Mouse (Mus musculus) limb, embryonic 14.5 days (tissue): Measurements from ENCODE around the gene Astn2. TPM values are rescaled to one million over a fixed set of nuclear protein-coding genes. Genes with fewer than 3 reads are reported as not detected.

Experiments
- ATAC-seq: fragments of 200-750 bp; cut with Nextera tagmentation; 2 replicates; pipeline ENCODE4 v1.8.0; 2017; ENCODE audit warnings: low read depth, moderate number of reproducible peaks, moderate TSS enrichment; ENCODE audit not compliant: low FRiP score
- DNase-seq: peaks from one replicate; pipeline ENCODE4 v3.0.0-alpha.2; 2015; ENCODE audit warnings: low spot score
- H3K27ac ChIP-seq: fragments of 300-500 bp; sonication (generic); replicated peaks from 2 replicates; pipeline ENCODE4 v1.5.1; 2014; ENCODE audit warnings: low read depth, mild to moderate bottlenecking, low read length, moderate library complexity, mixed read lengths
- H3K27me3 ChIP-seq: fragments of 300-500 bp; sonication (generic); 2 replicates; pipeline ENCODE4 v1.6.1; 2014; ENCODE audit warnings: low read length, mixed read lengths; ENCODE audit not compliant: control insufficient read depth, insufficient read depth
- H3K36me3 ChIP-seq: fragments of 300-500 bp; sonication (generic); 2 replicates; pipeline ENCODE4 v1.6.1; 2014; ENCODE audit warnings: mild to moderate bottlenecking, low read length, moderate library complexity, mixed read lengths; ENCODE audit not compliant: control insufficient read depth, insufficient read depth
- H3K4me1 ChIP-seq: fragments of 300-500 bp; sonication (generic); 2 replicates; pipeline ENCODE4 v1.6.1; 2014; ENCODE audit warnings: antibody characterized with exemption, low read length, mixed read lengths; ENCODE audit not compliant: control insufficient read depth, insufficient read depth
- H3K4me2 ChIP-seq: fragments of 300-500 bp; sonication (generic); replicated peaks from 2 replicates; pipeline ENCODE4 v1.6.1; 2014; ENCODE audit warnings: low read depth, mild to moderate bottlenecking, low read length, moderate library complexity; ENCODE audit not compliant: severe bottlenecking
- H3K4me3 ChIP-seq: fragments of 300-500 bp; sonication (generic); replicated peaks from 2 replicates; pipeline ENCODE4 v1.5.1; 2014; ENCODE audit warnings: low read length
- H3K9ac ChIP-seq: fragments of 300-500 bp; sonication (generic); 2 replicates; pipeline ENCODE4 v1.6.1; 2014; ENCODE audit warnings: mild to moderate bottlenecking, low read depth, low read length, moderate library complexity; ENCODE audit not compliant: severe bottlenecking
- H3K9me3 ChIP-seq: fragments of 300-500 bp; sonication (generic); 2 replicates; pipeline ENCODE4 v1.6.1; 2016; ENCODE audit warnings: low read length; ENCODE audit not compliant: control insufficient read depth
- POLR2A ChIP-seq: fragments of 200-500 bp; IDR thresholded peaks from 2 replicates; pipeline ENCODE4 v1.8.0; 2012; ENCODE audit warnings: inconsistent platforms, mild to moderate bottlenecking, moderate library complexity, borderline replicate concordance; ENCODE audit not compliant: insufficient read depth, insufficient read length; ENCODE audit errors: extremely low read depth
- WGBS: fragments of 180-500 bp; shearing (Covaris S2); extraction: QIAGEN DNeasy Blood & Tissue Kit; methylation state at CpG from one replicate; pipeline ENCODE4 v1.1.7; 2014; 5-methylcytosine and 5-hydroxymethylcytosine counted together
- polyA plus RNA-seq, 2 experiments: library from polyadenylated mRNA; depleted of rRNA in 1 of 2; stranded (reverse) in 1 of 2; unstranded in 1 of 2; fragments of >200 nt; fragmentation: Nextera tagmentation in 1 of 2; extraction: Ambion mirVana in 1 of 2; gene quantifications; 2 replicates each; pipeline versions ENCODE4 v1.2.1 to v1.2.3; 2012 to 2014

The Astn2 gene
- polyA plus RNA-seq, 2 experiments, result 1.6 to 8.7 TPM

- ATAC-seq (no peak), DNase-seq (no peak)
- Histone ChIP-seq H3K4me3 (no peak overlapping the region), H3K36me3 (no peaks in the 10 kb centered on the region), H3K27me3 (no peaks in the 10 kb centered on the region), H3K4me2 (no peak overlapping the region), H3K9ac (no peak overlapping the region), H3K27ac (no peak overlapping the region), H3K4me1 (no peaks in the 10 kb centered on the region), H3K9me3 (no peaks in the 10 kb centered on the region)
- no peak for TF ChIP-seq POLR2A
- WGBS, result 45% methylated on average over 5 of the region's 5 CpGs
Measured at GRCm38 (mm10) chr4:65744088-65744610, 660.3 kb downstream of the Astn2 start.

DNA sequence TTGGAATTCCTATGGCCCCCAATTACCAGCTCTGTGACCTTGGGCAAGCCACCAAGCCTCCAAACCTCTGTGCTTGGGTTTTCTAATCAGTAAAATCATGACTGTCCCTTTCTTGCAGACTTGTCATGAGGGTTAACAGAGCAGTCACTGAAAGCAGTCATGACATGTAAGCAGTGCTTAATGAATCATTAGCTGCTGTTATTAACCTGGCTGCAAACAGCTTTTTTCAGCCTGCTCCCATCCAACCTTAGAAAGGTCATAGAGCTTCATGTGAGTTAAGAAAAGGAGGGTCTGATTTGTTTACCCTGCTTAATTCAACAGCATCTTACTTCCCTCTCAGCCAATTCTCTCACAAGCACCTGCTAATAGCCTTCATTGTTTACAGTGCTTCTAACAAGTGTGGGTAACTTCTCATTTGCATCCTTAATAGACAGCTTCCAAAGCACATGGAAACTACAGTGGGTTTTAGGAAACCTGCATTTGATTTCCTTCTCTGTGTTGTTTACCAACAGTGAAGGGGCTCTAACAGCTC lies 661.2 kb downstream of the Astn2 start:
- Histone ChIP-seq H3K36me3 (no peaks in the 10 kb centered on the region), H3K9ac (no peak overlapping the region), H3K4me1 (no peaks in the 10 kb centered on the region), H3K4me3 (no peak overlapping the region), H3K27me3 (no peaks in the 10 kb centered on the region), H3K27ac (no peak overlapping the region), H3K9me3 (no peaks in the 10 kb centered on the region), H3K4me2 (no peak overlapping the region)
- no peak for TF ChIP-seq POLR2A
- DNase-seq (no peak), ATAC-seq (no peak)

DNA sequence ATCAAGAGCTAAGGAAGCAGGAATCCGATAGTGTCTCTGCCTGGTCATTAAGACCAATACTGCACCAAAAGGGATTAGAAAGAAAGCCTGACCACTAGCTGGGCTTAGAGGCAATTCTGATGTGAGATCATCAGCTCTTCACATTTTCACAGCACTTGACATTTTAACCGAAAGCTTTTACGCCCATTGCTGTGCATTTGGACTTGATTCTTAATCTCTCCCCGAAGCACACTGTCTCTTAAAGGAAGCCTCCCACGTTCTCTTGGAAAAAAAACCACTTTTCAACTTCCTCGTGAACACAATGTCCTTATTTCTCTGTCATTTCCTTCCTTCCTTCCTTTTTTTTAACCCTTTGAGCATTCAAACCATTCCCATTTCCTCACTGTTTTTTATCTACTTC lies 680.0 kb downstream of the Astn2 start:
- ATAC-seq (no peak), DNase-seq (no peak)
- Histone ChIP-seq H3K9me3 (no peaks in the 10 kb centered on the region), H3K9ac (no peak overlapping the region), H3K4me3 (no peak overlapping the region), H3K4me1 (no peaks in the 10 kb centered on the region), H3K27me3 (no peaks in the 10 kb centered on the region), H3K36me3 (no peaks in the 10 kb centered on the region), H3K4me2 (no peak overlapping the region), H3K27ac (no peak overlapping the region)
- WGBS, result 66% methylated on average over 6 of the region's 6 CpGs
- TF ChIP-seq POLR2A, result no peak

- H3K4me3 ChIP-seq, result no peak overlapping the region
- H3K27ac ChIP-seq, result no peak overlapping the region
- no peaks in the 10 kb centered on the region for H3K27me3 ChIP-seq
- H3K9ac ChIP-seq, result no peak overlapping the region
- 74% methylated on average over 2 of the region's 2 CpGs for WGBS
- no peak for TF ChIP-seq POLR2A
- no peak for ATAC-seq
- H3K4me2 ChIP-seq, result no peak overlapping the region
- H3K4me1 ChIP-seq, result no peaks in the 10 kb centered on the region
- H3K36me3 ChIP-seq, result no peaks in the 10 kb centered on the region
- H3K9me3 ChIP-seq, result no peaks in the 10 kb centered on the region
- DNase-seq, result no peak
Measured at GRCm38 (mm10) chr4:65719610-65720009, 684.8 kb downstream of the Astn2 start.

GRCm38 (mm10) chr4:65717899-65718298 lies 686.5 kb downstream of the Astn2 start:
- no peak overlapping the region for H3K4me3 ChIP-seq
- H3K27ac ChIP-seq, result no peak overlapping the region
- no peaks in the 10 kb centered on the region for H3K27me3 ChIP-seq
- TF ChIP-seq POLR2A, result no peak
- 60% methylated on average over 1 of the region's 1 CpGs for WGBS
- H3K4me2 ChIP-seq, result no peak overlapping the region
- ATAC-seq (no peak), DNase-seq (no peak)
- no peaks in the 10 kb centered on the region for H3K9me3 ChIP-seq
- no peaks in the 10 kb centered on the region for H3K4me1 ChIP-seq
- no peaks in the 10 kb centered on the region for H3K36me3 ChIP-seq
- no peak overlapping the region for H3K9ac ChIP-seq

DNA sequence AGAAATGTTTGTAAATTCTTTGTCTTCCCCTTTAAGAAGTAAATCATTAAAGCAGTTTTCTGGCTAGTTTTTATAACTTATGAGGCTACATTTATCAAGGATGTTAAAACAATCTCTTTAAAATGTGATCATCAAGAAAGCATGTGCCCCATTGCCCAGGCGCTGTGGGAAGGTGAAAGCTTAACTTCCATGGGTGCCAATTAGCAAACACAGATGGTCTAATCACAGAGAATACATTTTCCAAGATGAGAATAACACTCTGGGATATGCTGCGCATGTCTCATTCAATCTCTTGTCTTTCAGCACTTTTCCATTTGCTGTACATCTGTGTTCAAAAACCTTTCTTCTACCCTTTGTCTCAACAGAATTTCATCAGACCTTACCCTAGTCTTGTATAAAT lies 688.3 kb downstream of the Astn2 start:
- Histone ChIP-seq H3K4me3 (no peak overlapping the region), H3K4me2 (no peak overlapping the region), H3K27ac (no peak overlapping the region), H3K27me3 (no peaks in the 10 kb centered on the region), H3K36me3 (no peaks in the 10 kb centered on the region), H3K9me3 (no peaks in the 10 kb centered on the region), H3K4me1 (no peaks in the 10 kb centered on the region), H3K9ac (no peak overlapping the region)
- DNase-seq, result no peak
- WGBS, result 83% methylated on average over 2 of the region's 2 CpGs
- ATAC-seq, result no peak
- no peak for TF ChIP-seq POLR2A
